ENCODE assay signal across 9 mouse cellular contexts in the genomic region with DNA sequence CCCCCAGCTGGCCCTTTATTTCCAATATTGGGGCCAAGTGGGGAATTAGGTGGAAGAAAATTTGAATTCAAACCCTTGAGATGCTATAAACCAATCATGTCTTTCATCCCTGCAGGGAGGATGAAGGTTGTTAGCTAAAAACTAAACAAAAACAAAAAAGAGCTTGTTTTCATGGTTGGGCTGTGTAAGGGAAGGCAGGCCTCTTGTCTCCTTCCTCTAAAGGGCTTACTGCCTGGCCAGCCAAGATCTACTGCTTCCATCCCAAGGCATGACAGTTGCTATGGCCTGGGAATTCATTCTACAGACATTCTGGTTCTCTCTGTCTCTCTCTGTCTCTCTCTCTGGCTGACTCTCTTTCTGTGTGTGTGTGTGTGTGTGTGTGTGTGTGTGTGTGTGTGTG. TPM values are rescaled to one million over a fixed set of nuclear protein-coding genes. Genes with fewer than 3 reads are reported as not detected.
DNase-seq lines count a peak whose midpoint lies in the region; ATAC-seq and TF ChIP-seq lines count a peak whose summit lies in the region.
"Had no signal": no experiment of that assay in that cellular context is flagged by ENCODE, and none has a peak within 500 bp of the region (broad histone marks: within the 10 kb centered on the region; RNA-seq: fewer than 3 reads in every experiment).

No protein-coding gene starts in this region.

- TF ChIP-seq POLR2A in thymus, adult 2 months (IDR thresholded peaks at IDR 0.05; ENCODE audit: control insufficient read depth, extremely low read depth, insufficient read depth, low read length, poor library complexity), result no peak

- TF ChIP-seq CTCF in midbrain, postnatal 0 days (IDR thresholded peaks at IDR 0.05), result no peak
- TF ChIP-seq CTCF in thymus, adult 2 months (IDR thresholded peaks at IDR 0.05; ENCODE audit: borderline replicate concordance, control insufficient read depth, extremely low read depth, insufficient read depth, low read length, poor library complexity), result no peak

- DNase-seq in kidney, postnatal 25 days, result no peak
- peak; percentile 68 for DNase-seq in midbrain, postnatal 0 days (ENCODE audit: low spot score)
- no peak for DNase-seq in frontal cortex, postnatal 25 days (ENCODE audit: low spot score in 2 of 2)
- no peak for DNase-seq in left cerebral cortex, postnatal 10 days (ENCODE audit: extremely low spot score in 1 of 2, low spot score in 2 of 2)
- no peak for DNase-seq in thymus, adult 2 months

- no peaks in the 10 kb centered on the region; the same call in 1 of the 2 replicates for H3K36me3 ChIP-seq in kidney, embryonic 14.5 days (ENCODE audit: control insufficient read depth, insufficient read depth, low read length)
- no peaks in the 10 kb centered on the region for H3K36me3 ChIP-seq in embryonic facial prominence, embryonic 12.5 days
- H3K36me3 ChIP-seq in intestine, embryonic 15.5 days, result no peaks in the 10 kb centered on the region
- 0 out of 2 replicates have a peak, but pooled peaks cover 7% of the 10 kb centered on the region for H3K36me3 ChIP-seq in midbrain, postnatal 0 days (ENCODE audit: insufficient read depth, low read length)
- H3K36me3 ChIP-seq in thymus, adult 2 months (ENCODE audit: control insufficient read depth, insufficient read depth, low read length), result no peaks in the 10 kb centered on the region

- H3K9me3 ChIP-seq in kidney, embryonic 14.5 days (ENCODE audit: control insufficient read depth, low read length), result no peaks in the 10 kb centered on the region
- H3K9me3 ChIP-seq in embryonic facial prominence, embryonic 12.5 days, result no peaks in the 10 kb centered on the region
- no peaks in the 10 kb centered on the region for H3K9me3 ChIP-seq in intestine, embryonic 15.5 days
- no peaks in the 10 kb centered on the region for H3K9me3 ChIP-seq in midbrain, postnatal 0 days (ENCODE audit: low read length)

- intact Hi-C loops in left cerebral cortex, postnatal 10 days (cut with DNase I), result loop anchor here (5.0 kb wide), 1 partner anchor 59 kb away; no protein-coding TSS in a partner anchor

- peak overlapping the region; percentile 74 for H3K4me3 ChIP-seq in kidney, embryonic 14.5 days (ENCODE audit: low read length)
- peak overlapping the region; percentile 81 for H3K4me3 ChIP-seq in embryonic facial prominence, embryonic 12.5 days
- H3K4me3 ChIP-seq in intestine, embryonic 15.5 days (replicated peaks), result peak overlapping the region; percentile 86
- H3K4me3 ChIP-seq in midbrain, postnatal 0 days (ENCODE audit: low read depth, low read length), result peak overlapping the region; percentile 92
- H3K4me3 ChIP-seq in thymus, adult 2 months (ENCODE audit: control insufficient read depth, insufficient read depth, low read length), result no peak overlapping the region

- peak overlapping the region; percentile 70 for H3K9ac ChIP-seq in kidney, embryonic 14.5 days (ENCODE audit: low read depth, low read length)
- peak overlapping the region; percentile 85; the same call in 1 of the 2 replicates for H3K9ac ChIP-seq in embryonic facial prominence, embryonic 12.5 days
- H3K9ac ChIP-seq in intestine, embryonic 15.5 days, result no peak overlapping the region
- peak overlapping the region; percentile 99 for H3K9ac ChIP-seq in midbrain, postnatal 0 days (replicated peaks; ENCODE audit: low read length, poor library complexity, severe bottlenecking)

- no peak for ATAC-seq in kidney, embryonic 14.5 days (ENCODE audit: low FRiP score, low TSS enrichment)
- ATAC-seq in embryonic facial prominence, embryonic 12.5 days (ENCODE audit: insufficient number of reproducible peaks, insufficient read depth, low FRiP score, low TSS enrichment), result no peak
- ATAC-seq in intestine, embryonic 15.5 days, result no peak
- no peak for ATAC-seq in midbrain, postnatal 0 days (ENCODE audit: low FRiP score)

- no peaks in the 10 kb centered on the region for H3K27me3 ChIP-seq in kidney, embryonic 14.5 days (ENCODE audit: control insufficient read depth, insufficient read depth, low read length)
- H3K27me3 ChIP-seq in embryonic facial prominence, embryonic 12.5 days, result no peaks in the 10 kb centered on the region
- no peaks in the 10 kb centered on the region for H3K27me3 ChIP-seq in intestine, embryonic 15.5 days (replicated peaks)
- H3K27me3 ChIP-seq in midbrain, postnatal 0 days (ENCODE audit: insufficient read depth, low read length), result no peaks in the 10 kb centered on the region
- H3K27me3 ChIP-seq in thymus, adult 2 months (ENCODE audit: control insufficient read depth, insufficient read depth, low read length), result no peaks in the 10 kb centered on the region

- peaks cover 6% of the 10 kb centered on the region for H3K4me1 ChIP-seq in kidney, embryonic 14.5 days (ENCODE audit: control insufficient read depth, insufficient read depth, low read length)
- H3K4me1 ChIP-seq in embryonic facial prominence, embryonic 12.5 days, result peaks cover 6% of the 10 kb centered on the region; the same call in 1 of the 2 replicates
- no peaks in the 10 kb centered on the region for H3K4me1 ChIP-seq in intestine, embryonic 15.5 days (replicated peaks)
- 0 out of 2 replicates have a peak, but pooled peaks cover 5% of the 10 kb centered on the region for H3K4me1 ChIP-seq in midbrain, postnatal 0 days (ENCODE audit: insufficient read depth, low read length)
- H3K4me1 ChIP-seq in thymus, adult 2 months (replicated peaks; ENCODE audit: control insufficient read depth, insufficient read depth, low read length), result no peaks in the 10 kb centered on the region

- no peak overlapping the region for H3K27ac ChIP-seq in kidney, embryonic 14.5 days (ENCODE audit: low read depth, low read length)
- no peak overlapping the region for H3K27ac ChIP-seq in embryonic facial prominence, embryonic 12.5 days
- no peak overlapping the region for H3K27ac ChIP-seq in intestine, embryonic 15.5 days
- H3K27ac ChIP-seq in midbrain, postnatal 0 days (ENCODE audit: low read depth, low read length), result peak overlapping the region; percentile 95
- H3K27ac ChIP-seq in thymus, adult 2 months (ENCODE audit: control insufficient read depth, insufficient read depth, low read length), result no peak overlapping the region

- H3K4me2 ChIP-seq in kidney, embryonic 14.5 days (replicated peaks; ENCODE audit: low read depth, low read length), result peak overlapping the region; percentile 77
- peak overlapping the region; percentile 91 for H3K4me2 ChIP-seq in embryonic facial prominence, embryonic 12.5 days (replicated peaks)
- peak overlapping the region; percentile 99 for H3K4me2 ChIP-seq in intestine, embryonic 15.5 days (replicated peaks)
- H3K4me2 ChIP-seq in midbrain, postnatal 0 days (ENCODE audit: low read depth, low read length, poor library complexity, severe bottlenecking), result peak overlapping the region; percentile 59

RNA-seq across cellular contexts. Expression of gene Tnfrsf21, which starts 1.7 kb away (rescaled TPM):
- polyA plus RNA-seq in kidney, embryonic 14.5 days (2014; fragmentation: Nextera tagmentation; extraction: Ambion mirVana), result 29.1 and 53.7 TPM in 2 replicates
- 25.6 and 27.9 TPM in 2 replicates for polyA plus RNA-seq in embryonic facial prominence, embryonic 12.5 days (2016; fragmentation: Nextera tagmentation; extraction: Ambion mirVana)
- polyA plus RNA-seq in intestine, embryonic 15.5 days (2015; fragmentation: Nextera tagmentation; extraction: Ambion mirVana), result 15.6 and 16.5 TPM in 2 replicates
- 94.6 and 110 TPM in 2 replicates for total RNA-seq in midbrain, postnatal 0 days (2014; rRNA removed)
- polyA plus RNA-seq in midbrain, postnatal 0 days (2015; fragmentation: Nextera tagmentation; extraction: Ambion mirVana), result 74.5 and 74.6 TPM in 2 replicates
- 10 to 100 TPM; 78.3 to 79.0 TPM for total RNA-seq in left cerebral cortex, postnatal 10 days (2021)
- polyA plus RNA-seq in thymus, adult 2 months (2012; rRNA removed), result 17.9 and 19.2 TPM in 2 replicates
- total RNA-seq: MEL had no signal
